Mouse (Mus musculus) embryonic stem cell, embryonic (primary cell): ENCODE measurements at regions not wholly inside any gene's neighbourhood (a gene's known extent, or its start where the extent isn't known, plus 50 kb on each side); places are given as distances from the start of the nearest gene placed in this dataset.

Experiments
- CTCF ChIA-PET, 4 experiments: fragments of 300-600 bp in 2 of 4; fragments of 350-600 bp in 2 of 4; sonication (Branson Sonifier 250); formaldehyde crosslinking; loops; one replicate each; lab custom pipeline; 2022; ENCODE audit warnings: inconsistent platforms in 2 of 4; lab: Charles Lee
- POLR2A ChIA-PET, 4 experiments: fragments of 300-600 bp in 2 of 4; fragments of 350-600 bp in 2 of 4; sonication (Branson Sonifier 250); formaldehyde crosslinking; loops; one replicate each; lab custom pipeline; 2022; ENCODE audit warnings: antibody characterized with exemption in 4 of 4, inconsistent platforms in 1 of 4; lab: Charles Lee

DNA sequence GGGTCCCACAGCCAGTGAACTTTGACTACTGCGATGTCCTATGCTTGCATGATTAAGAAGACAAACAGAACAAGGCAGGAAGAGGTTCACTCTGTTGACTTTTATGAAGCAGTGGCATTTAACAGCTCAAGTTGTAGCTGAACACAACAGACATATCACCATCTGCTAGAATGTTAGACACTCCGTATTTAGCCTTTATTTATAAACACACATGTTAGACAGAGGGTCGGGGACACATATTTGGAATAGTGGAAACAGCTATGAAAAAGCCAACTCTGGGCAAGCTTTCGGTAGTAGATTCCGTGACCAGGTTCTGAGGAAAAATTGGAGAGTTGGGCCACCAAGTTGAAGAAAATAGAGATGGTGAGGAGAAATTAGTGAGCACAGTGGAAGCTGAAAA is 775.6 kb upstream of the Fam98a start:
- POLR2A ChIA-PET = no interaction called here
- CTCF ChIA-PET = no interaction called here

DNA sequence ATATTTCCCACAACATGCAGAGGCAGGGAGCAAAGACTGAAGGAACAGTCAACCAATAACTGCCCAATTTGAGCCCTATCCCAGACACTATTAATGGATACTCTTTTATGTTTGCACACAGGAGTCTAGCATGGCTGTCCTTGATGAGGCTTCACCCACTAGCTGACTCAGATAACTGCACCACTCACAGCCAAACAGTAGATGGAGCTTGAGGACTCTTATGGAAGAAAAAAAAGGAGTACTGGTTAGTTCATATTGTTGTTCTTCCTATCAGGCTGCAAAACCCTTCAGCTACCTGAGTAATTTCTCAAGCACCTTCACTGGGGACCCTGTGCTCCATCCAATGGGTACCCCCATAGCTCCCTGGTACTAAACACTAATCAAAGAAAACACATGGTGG is 742.9 kb upstream of the Fam98a start:
- CTCF ChIA-PET = interaction anchor here in 1 of 4 experiments (0.6 kb wide), 1 partner anchor 363 kb away, joined by 3 read pairs; no protein-coding TSS in a partner anchor
- POLR2A ChIA-PET = no interaction called here
